In genomic region chr12:46945707-46946106, GRCm38 (mm10) we compare ENCODE assay signal across 24 mouse cellular contexts.
DNase-seq lines count a peak whose midpoint lies in the region; ATAC-seq and TF ChIP-seq lines count a peak whose summit lies in the region.
"Had no signal": no experiment of that assay in that cellular context is flagged by ENCODE, and none has a peak within 500 bp of the region (broad histone marks: within the 10 kb centered on the region; RNA-seq: fewer than 3 reads in every experiment).

No protein-coding gene starts in this region.

- TF ChIP-seq CTCF in G1E (IDR thresholded peaks at IDR 0.05; ENCODE audit: low read depth, low read length) (no peak), MEL (IDR thresholded peaks at IDR 0.05 in 2 of 3, conservative IDR thresholded peaks at IDR 0.05 in 1 of 3; ENCODE audit: control insufficient read depth in 1 of 3, insufficient read depth in 1 of 3, low read depth in 2 of 3, low read length in 3 of 3, poor library complexity in 1 of 3, severe bottlenecking in 1 of 3) (no peak)

- TF ChIP-seq EP300 in MEL (IDR thresholded peaks at IDR 0.05; ENCODE audit: low read depth in 1 of 2, low read length in 2 of 2): peak; percentile 76 to 78; a peak in 3 of 4 replicates

- TF ChIP-seq RAD21 in MEL (IDR thresholded peaks at IDR 0.05; ENCODE audit: low read depth, low read length): no peak

- H3K4me3 ChIP-seq in G1E (ENCODE audit: low read depth, low read length) (no peak overlapping the region), MEL (ENCODE audit: control insufficient read depth in 1 of 2, insufficient read depth in 1 of 2, low read depth in 2 of 2, low read length in 2 of 2) (no peak overlapping the region)

- H3K27ac ChIP-seq in MEL (ENCODE audit: control insufficient read depth, low read depth, low read length): no peak overlapping the region

- no peak for DNase-seq in G1E (ENCODE audit: low spot score)
- DNase-seq in MEL (ENCODE audit: low read depth, low spot score): peak; percentile 55
- DNase-seq in MEL-GATA-1-ER (ENCODE audit: extremely low read depth, low read depth): peak; percentile 15
- no peak for DNase-seq in heart, postnatal 4 days
- DNase-seq in adrenal gland, adult (ENCODE audit: inconsistent age in 2 of 2, low spot score in 1 of 2): no peak
- DNase-seq: adrenal gland, adult 2 months; adrenal gland, adult 8-10 months; adrenal gland, postnatal 10 days; adrenal gland, postnatal 14 days; adrenal gland, postnatal 25 days; adrenal gland, postnatal 36 days; B cell, adult 2 months; cerebellum, adult 11 months; cerebellum, adult 11-12 months; cerebellum, adult 18-20 months; cerebellum, adult 2 months; cerebellum, adult 8-10 months; cerebellum, adult 9-10 months; cerebellum, adult 9-11 months had no signal

- H3K9me3 ChIP-seq in G1E (replicated peaks) (no peaks in the 10 kb centered on the region), MEL (replicated peaks; ENCODE audit: insufficient read depth, low read length) (no peaks in the 10 kb centered on the region)

- H3K36me3 ChIP-seq in G1E (replicated peaks): no peaks in the 10 kb centered on the region
- H3K36me3 ChIP-seq in MEL (ENCODE audit: control insufficient read depth in 1 of 2, insufficient read depth in 2 of 2, low read length in 2 of 2): no peaks in the 10 kb centered on the region; a peak in 1 of 4 replicates

- no peaks in the 10 kb centered on the region for H3K79me2 ChIP-seq in MEL (ENCODE audit: control insufficient read depth, insufficient read depth, low read length, poor library complexity)

- H3K4me1 ChIP-seq in G1E (ENCODE audit: insufficient read depth, low read depth, low read length): no peaks in the 10 kb centered on the region
- H3K4me1 ChIP-seq in MEL (ENCODE audit: control insufficient read depth in 1 of 2, insufficient read depth in 2 of 2, low read length in 2 of 2): no peaks in the 10 kb centered on the region; a peak in 2 of 4 replicates

- H3K27me3 ChIP-seq in G1E (ENCODE audit: insufficient read depth, low read length) (no peaks in the 10 kb centered on the region; the same call in 1 of the 2 replicates), MEL (ENCODE audit: control insufficient read depth in 1 of 2, insufficient read depth in 2 of 2, low read length in 2 of 2) (no peaks in the 10 kb centered on the region)
- H3K27me3 ChIP-seq: CH12.LX, Patski had no signal

- H3K9ac ChIP-seq in MEL (ENCODE audit: control insufficient read depth, low read depth, low read length, poor library complexity, severe bottlenecking): no peak overlapping the region

- no peak for TF ChIP-seq POLR2A in MEL (IDR thresholded peaks at IDR 0.05; ENCODE audit: control insufficient read depth in 1 of 2, insufficient read depth in 1 of 2, low read depth in 1 of 2, low read length in 2 of 2, poor library complexity in 1 of 2)

- peak; percentile 74 for ATAC-seq in G1E (ENCODE audit: extremely low read depth, insufficient number of reproducible peaks, low FRiP score, poor library complexity, severe bottlenecking)
- no peak for ATAC-seq in frontal cortex, adult (ENCODE audit: low TSS enrichment)
- ATAC-seq: activated CD4-positive, CD25-positive, alpha-beta regulatory T cell, adult 4 months; CD4-positive, CD25-positive, alpha-beta regulatory T cell, adult 4 months; Patski had no signal

TF ChIP-seq in MEL, 35 proteins besides CTCF, POLR2A, EP300 and RAD21:
- peak; percentile 64 for TF ChIP-seq GATA1 (IDR thresholded peaks at IDR 0.05; ENCODE audit: low read depth, low read length)
- no peak for TF ChIP-seq KAT2A (conservative IDR thresholded peaks at IDR 0.05; ENCODE audit: low read depth, low read length)
- peak; percentile 76 for TF ChIP-seq TCF12 (IDR thresholded peaks at IDR 0.05; ENCODE audit: low read depth, low read length)
- TF ChIP-seq ETS1 (IDR thresholded peaks at IDR 0.05; ENCODE audit: low read depth, low read length): 0 out of 2 replicates have a peak, but pooled peaks have one; percentile 21
- peak; percentile 68 for TF ChIP-seq RCOR1 (IDR thresholded peaks at IDR 0.05; ENCODE audit: low read depth, low read length)
TF ChIP-seq in MEL: peak in this region for 4.

Comparison
In these comparisons a context has a peak if more than half of its experiments do, and no peak if none do; other contexts are left out.
1. DNase-seq: peak in MEL (single experiment) and MEL-GATA-1-ER (single experiment); none in G1E (single experiment), heart, postnatal 4 days (single experiment) and adrenal gland, adult (0 of 2).